In genomic region chr4:46451240-46451757, GRCm38 (mm10) we compare ENCODE assay signal across 8 mouse cellular contexts. TPM values are rescaled to one million over a fixed set of nuclear protein-coding genes. Genes with fewer than 3 reads are reported as not detected.
DNase-seq lines count a peak whose midpoint lies in the region; ATAC-seq and TF ChIP-seq lines count a peak whose summit lies in the region.

No protein-coding gene starts in this region.

- H3K27me3 ChIP-seq in G1E (ENCODE audit: insufficient read depth, low read length) = no peaks in the 10 kb centered on the region
- H3K27me3 ChIP-seq in hindbrain, embryonic 13.5 days = no peaks in the 10 kb centered on the region

- H3K27ac ChIP-seq in hindbrain, embryonic 13.5 days = peak overlapping the region; percentile 98

- H3K36me3 ChIP-seq in G1E (replicated peaks) = peaks cover 27% of the 10 kb centered on the region
- no peaks in the 10 kb centered on the region for H3K36me3 ChIP-seq in hindbrain, embryonic 13.5 days

- no peak for TF ChIP-seq CTCF in G1E (IDR thresholded peaks at IDR 0.05; ENCODE audit: low read depth, low read length)

- ATAC-seq in G1E (ENCODE audit: extremely low read depth, insufficient number of reproducible peaks, low FRiP score, poor library complexity, severe bottlenecking) = no peak
- peak; percentile 57 for ATAC-seq in hindbrain, embryonic 13.5 days (ENCODE audit: low FRiP score)

- peak overlapping the region; percentile 89 for H3K4me2 ChIP-seq in hindbrain, embryonic 13.5 days

- H3K4me1 ChIP-seq in G1E (ENCODE audit: insufficient read depth, low read depth, low read length) = peaks cover 73% of the 10 kb centered on the region
- peaks cover 34% of the 10 kb centered on the region for H3K4me1 ChIP-seq in hindbrain, embryonic 13.5 days (replicated peaks)

- no peak for DNase-seq in G1E (ENCODE audit: low spot score)
- DNase-seq in cerebellum, adult 18-20 months = peak; percentile 70 to 86
- DNase-seq in frontal cortex, postnatal 10 days (ENCODE audit: low spot score in 2 of 2) = peak; percentile 62 to 72
- peak; percentile 77 to 82 for DNase-seq in layer of hippocampus, postnatal 36 days
- peak; percentile 53 for DNase-seq in lung, postnatal 25 days (ENCODE audit: low spot score)
- DNase-seq in right cerebral cortex, adult 18-20 months = peak; percentile 70
- DNase-seq in urinary bladder, postnatal 10 days (ENCODE audit: low spot score) = peak; percentile 28

- no peaks in the 10 kb centered on the region for H3K9me3 ChIP-seq in G1E (replicated peaks)
- no peaks in the 10 kb centered on the region for H3K9me3 ChIP-seq in hindbrain, embryonic 13.5 days

- H3K9ac ChIP-seq in hindbrain, embryonic 13.5 days = peak overlapping the region; percentile 95

- under 1% methylated on average over 46 of the region's 70 CpGs for WGBS in hindbrain, embryonic 13.5 days

- peak overlapping the region; percentile 81 for H3K4me3 ChIP-seq in G1E (ENCODE audit: low read depth, low read length)
- peak overlapping the region; percentile 90 for H3K4me3 ChIP-seq in hindbrain, embryonic 13.5 days

RNA-seq across cellular contexts. Expression of gene Anp32b, which starts 0.6 kb away (rescaled TPM):
- total RNA-seq in G1E (2014; fragmentation: Nextera tagmentation) = 667 and 728 TPM in 2 replicates
- 28.6 and 40.8 TPM in 2 replicates for total RNA-seq in G1E (2017)
- 900 and 1,076 TPM in 2 replicates for polyA plus RNA-seq in G1E (2012)
- 97.0 and 104 TPM in 2 replicates for polyA plus RNA-seq in hindbrain, embryonic 13.5 days (2015; fragmentation: Nextera tagmentation; extraction: Ambion mirVana)
- total RNA-seq in layer of hippocampus, postnatal 36 days (2021) = 10 to 100 TPM; 50.2 to 55.6 TPM

RNA-seq across cellular contexts. Expression of gene Nans, which starts 37.7 kb away (rescaled TPM):
- total RNA-seq in G1E (2014; fragmentation: Nextera tagmentation) = 63.1 and 64.9 TPM in 2 replicates
- total RNA-seq in G1E (2017) = 79.3 and 82.6 TPM in 2 replicates
- polyA plus RNA-seq in G1E (2012) = 55.0 and 57.1 TPM in 2 replicates
- polyA plus RNA-seq in hindbrain, embryonic 13.5 days (2015; fragmentation: Nextera tagmentation; extraction: Ambion mirVana) = 64.7 and 67.5 TPM in 2 replicates
- 10 to 100 TPM; 16.1 to 19.0 TPM for total RNA-seq in layer of hippocampus, postnatal 36 days (2021)

RNA-seq across cellular contexts. Expression of gene Hemgn, which starts 38.0 kb away (rescaled TPM):
- 39.3 and 132 TPM in 2 replicates for total RNA-seq in G1E (2014; fragmentation: Nextera tagmentation)
- total RNA-seq in G1E (2017) = 20.9 and 24.3 TPM in 2 replicates
- polyA plus RNA-seq in G1E (2012) = 5.8 and 6.3 TPM in 2 replicates
- polyA plus RNA-seq in hindbrain, embryonic 13.5 days (2015; fragmentation: Nextera tagmentation; extraction: Ambion mirVana) = 0.22 and 0.62 TPM in 2 replicates
- total RNA-seq in layer of hippocampus, postnatal 36 days (2021) = not detected

Comparison
In these comparisons a context has a peak if more than half of its experiments do, and no peak if none do; other contexts are left out.
1. RNA of gene Hemgn, which starts 38.0 kb away (total RNA-seq): 20.9 to 132 TPM in G1E; not detected in layer of hippocampus, postnatal 36 days; every median in the first group is over 10 times any median in the second.